Mouse (Mus musculus) brown adipose tissue, adult 24 weeks (tissue): ENCODE measurements around the gene Kcnh2. TPM values are rescaled to one million over a fixed set of nuclear protein-coding genes. Genes with fewer than 3 reads are reported as not detected.
A peak's percentile ranks its signal among the peaks of the same experiment; 100 is the strongest.

ENCODE experiments used
- H3K27ac ChIP-seq: fragments of 200-500 bp; replicated peaks from 2 replicates; pipeline ENCODE4 v1.5.1; 2012; ENCODE audit warnings: low read depth, mild to moderate bottlenecking, low read length
- H3K4me1 ChIP-seq: fragments of 200-500 bp; 2 replicates; pipeline ENCODE4 v1.6.1; 2012; ENCODE audit warnings: low read length, mixed read lengths; ENCODE audit not compliant: control insufficient read depth, insufficient read depth, insufficient read length
- H3K4me3 ChIP-seq: fragments of 200-500 bp; 2 replicates; pipeline ENCODE4 v1.5.1; 2012; ENCODE audit warnings: low read depth, mild to moderate bottlenecking, low read length, moderate library complexity; ENCODE audit not compliant: insufficient read depth
- polyA plus RNA-seq: library from polyadenylated mRNA; stranded (reverse); fragments of >200 nt; gene quantifications from 2 replicates; pipeline ENCODE4 v1.2.4, GENCODE M21; 2012; ENCODE audit not compliant: missing spikeins, insufficient read depth, insufficient read length

The Kcnh2 gene
- polyA plus RNA-seq, 1 experiment, result 1.4 TPM

DNA sequence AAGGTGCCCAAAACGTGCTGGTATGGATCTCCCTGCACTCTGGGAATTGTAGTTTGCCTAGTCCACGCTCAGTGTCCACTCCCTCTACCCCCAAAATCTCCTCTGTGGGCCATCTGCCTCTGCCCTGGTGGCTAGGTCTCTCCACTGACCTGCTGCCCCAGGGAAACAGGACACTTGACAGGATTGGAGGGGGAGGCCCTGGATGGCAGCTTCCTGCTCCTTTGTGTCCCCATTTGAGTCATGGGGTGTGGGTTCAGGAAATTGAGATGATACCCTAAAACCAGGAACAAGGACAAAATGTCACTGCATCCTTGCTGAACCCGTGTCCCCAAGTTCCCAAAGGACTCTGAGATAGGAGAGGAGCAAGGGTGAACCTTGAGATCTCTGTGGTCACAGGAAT is 12.7 kb upstream of the Kcnh2 start:
- Histone ChIP-seq H3K4me3 (no peak overlapping the region), H3K27ac (peak overlapping the region; percentile 55), H3K4me1 (peaks cover 20% of the 10 kb centered on the region)

DNA sequence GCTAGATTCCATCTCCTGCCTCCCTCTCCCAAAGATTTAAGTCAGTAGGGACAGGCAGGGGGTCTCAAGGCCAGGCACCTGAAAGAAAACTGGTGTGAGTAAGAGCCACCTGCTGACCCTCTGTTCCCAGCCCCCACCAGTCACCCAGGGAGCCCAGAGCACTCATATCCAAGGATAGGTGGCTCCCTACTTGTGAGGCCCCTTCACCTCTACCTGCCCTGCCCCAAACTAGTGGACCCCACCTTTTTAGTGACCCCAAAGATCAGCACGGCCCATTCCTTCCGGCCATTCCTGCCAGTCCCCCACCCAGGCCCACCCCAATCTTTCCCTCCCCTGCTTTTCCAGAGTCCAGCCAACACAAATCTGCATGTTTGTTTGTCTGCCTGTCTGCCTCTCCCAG is 12.1 kb upstream of the Kcnh2 start:
- Histone ChIP-seq H3K27ac (no peak overlapping the region), H3K4me3 (no peak overlapping the region), H3K4me1 (peaks cover 20% of the 10 kb centered on the region)

DNA sequence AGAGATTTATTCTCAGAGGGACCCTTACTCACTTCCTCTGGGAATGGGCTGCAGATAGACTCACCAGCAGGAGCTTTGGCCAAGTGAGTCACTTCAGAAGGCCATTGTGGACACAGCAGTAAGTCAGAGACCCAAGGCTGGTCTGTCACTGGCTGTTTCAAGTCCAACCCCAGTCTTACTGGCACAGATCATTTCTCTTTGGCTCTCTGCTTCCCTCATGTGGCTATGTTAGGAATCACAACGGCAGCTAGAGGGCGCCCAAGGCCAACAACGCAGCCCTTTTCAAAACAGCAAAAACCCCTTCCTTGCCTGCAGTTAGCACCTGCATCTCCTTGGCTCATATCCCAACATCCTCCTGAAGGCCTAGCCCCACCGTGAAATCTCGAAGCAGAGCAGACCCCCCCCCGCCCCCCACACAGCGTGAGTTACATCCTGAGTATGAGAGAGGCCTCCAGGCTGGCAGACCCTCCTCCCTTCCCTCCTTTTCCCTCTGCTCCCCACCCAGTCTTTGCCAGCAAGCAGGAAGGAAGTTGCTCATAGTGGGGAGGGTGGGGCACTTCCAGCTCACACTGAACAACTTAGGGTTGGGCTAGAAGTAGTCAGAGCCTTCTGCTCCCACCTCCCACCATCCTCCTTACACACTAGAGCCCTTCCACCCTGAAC is 9.5 kb upstream of the Kcnh2 start:
- no peak overlapping the region for H3K27ac ChIP-seq

DNA sequence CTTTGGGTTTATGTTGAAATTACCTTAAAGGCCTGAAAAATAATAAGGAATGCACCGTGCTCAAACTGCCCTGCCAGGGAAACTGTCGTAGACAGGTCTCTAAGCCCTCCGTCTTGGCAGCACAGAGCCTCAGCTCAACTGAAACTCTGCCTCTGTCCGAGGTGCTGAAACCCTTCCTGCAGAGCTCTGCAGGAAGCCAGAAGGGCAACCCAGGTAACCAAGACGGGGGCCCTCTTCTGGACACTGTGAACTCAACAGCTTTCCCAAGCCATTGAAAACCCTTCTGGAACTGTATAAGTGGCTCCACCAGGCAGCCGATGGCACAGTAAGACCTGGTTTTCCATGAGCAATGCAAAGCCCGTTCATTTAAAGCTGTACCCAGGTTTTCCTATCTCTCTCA is 6.1 kb upstream of the Kcnh2 start:
- H3K4me3 ChIP-seq, result no peak overlapping the region
- no peak overlapping the region for H3K27ac ChIP-seq
- H3K4me1 ChIP-seq, result peaks cover 6% of the 10 kb centered on the region; the same call in 1 of the 2 replicates

More for the DNA sequence above, 9.5 kb upstream of the Kcnh2 start:
- peaks cover 15% of the 10 kb centered on the region for H3K4me1 ChIP-seq
- H3K4me3 ChIP-seq, result no peak overlapping the region

DNA sequence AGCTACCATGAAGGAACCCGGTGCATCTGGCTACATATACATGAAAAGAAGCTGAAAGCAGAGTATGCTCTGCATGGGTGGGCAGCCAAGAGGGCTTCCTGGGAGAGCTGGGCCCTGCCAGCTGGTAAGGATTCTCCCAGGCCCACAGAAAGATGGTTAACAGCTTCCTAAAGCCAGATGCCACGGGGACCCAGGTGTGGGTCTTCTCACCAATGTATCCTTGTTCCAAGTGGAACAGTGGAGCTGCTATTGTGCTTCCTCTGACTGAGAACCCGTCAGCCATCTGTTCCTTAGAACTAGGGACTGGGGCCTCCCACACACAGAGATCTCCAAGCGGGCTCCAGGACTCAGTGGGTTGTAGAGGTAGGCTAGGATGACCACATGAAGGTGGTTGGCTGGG is 5.4 kb upstream of the Kcnh2 start:
- H3K4me3 ChIP-seq, result no peak overlapping the region
- no peak overlapping the region for H3K27ac ChIP-seq

DNA sequence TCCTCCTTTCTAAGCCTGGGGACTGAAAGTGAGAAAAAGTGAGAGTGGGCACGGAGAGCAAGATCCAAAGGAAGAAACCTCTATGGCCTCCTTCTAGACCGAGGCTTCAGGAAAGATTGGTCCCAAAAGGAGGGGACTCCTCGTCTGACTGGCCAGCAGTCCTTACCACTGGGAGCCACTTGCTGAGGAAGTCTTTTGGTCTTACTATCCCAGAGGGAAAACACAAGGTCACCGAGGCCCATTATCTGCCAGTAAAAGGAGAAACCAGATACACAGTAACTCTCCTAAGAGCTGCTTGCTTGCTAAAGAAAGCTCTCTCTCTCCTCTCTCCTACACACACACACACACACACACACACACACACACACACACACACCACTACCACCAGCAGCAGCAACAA is 1.9 kb upstream of the Kcnh2 start:
- H3K4me1 ChIP-seq, result peaks cover 3% of the 10 kb centered on the region

More for the DNA sequence above, 5.4 kb upstream of the Kcnh2 start:
- H3K4me1 ChIP-seq, result peaks cover 6% of the 10 kb centered on the region; the same call in 1 of the 2 replicates

DNA sequence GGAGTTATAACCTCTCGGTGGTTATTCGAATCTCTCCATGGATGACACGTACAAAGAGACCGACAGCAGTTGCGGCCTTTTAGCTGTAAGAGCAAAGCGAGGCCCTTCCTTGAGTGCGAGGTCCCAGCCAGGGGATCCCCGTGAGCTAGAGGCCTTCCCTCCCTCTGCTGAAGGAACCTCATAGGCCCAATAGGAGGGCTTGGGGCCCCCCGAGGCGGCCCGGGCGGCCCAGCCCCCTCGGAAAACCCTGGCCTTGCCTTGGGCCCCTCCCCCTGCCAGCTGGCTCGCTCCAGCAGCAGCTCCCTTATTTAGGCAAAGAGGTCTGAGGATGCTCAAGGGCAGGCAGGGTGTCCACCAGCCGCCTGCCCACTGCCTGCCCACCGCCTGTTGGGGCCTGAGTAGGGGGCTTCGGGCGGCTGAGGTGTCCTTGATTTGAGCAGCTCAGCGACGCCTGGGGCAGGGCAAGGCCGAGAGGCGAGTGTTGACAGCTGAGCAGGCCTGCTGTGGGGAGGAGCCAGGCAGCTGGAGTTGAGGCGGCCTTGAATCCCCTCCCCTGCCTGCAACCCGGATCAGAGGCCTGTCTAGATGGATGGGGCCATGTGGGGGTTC is 951 bp upstream of the Kcnh2 start:
- H3K4me1 ChIP-seq, result peaks cover 3% of the 10 kb centered on the region
- H3K27ac ChIP-seq, result no peak overlapping the region
- 0 out of 2 replicates have a peak overlapping the region, but pooled peaks have one; percentile 45 for H3K4me3 ChIP-seq

More for the DNA sequence above, 1.9 kb upstream of the Kcnh2 start:
- Histone ChIP-seq H3K27ac (no peak overlapping the region), H3K4me3 (no peak overlapping the region)

DNA sequence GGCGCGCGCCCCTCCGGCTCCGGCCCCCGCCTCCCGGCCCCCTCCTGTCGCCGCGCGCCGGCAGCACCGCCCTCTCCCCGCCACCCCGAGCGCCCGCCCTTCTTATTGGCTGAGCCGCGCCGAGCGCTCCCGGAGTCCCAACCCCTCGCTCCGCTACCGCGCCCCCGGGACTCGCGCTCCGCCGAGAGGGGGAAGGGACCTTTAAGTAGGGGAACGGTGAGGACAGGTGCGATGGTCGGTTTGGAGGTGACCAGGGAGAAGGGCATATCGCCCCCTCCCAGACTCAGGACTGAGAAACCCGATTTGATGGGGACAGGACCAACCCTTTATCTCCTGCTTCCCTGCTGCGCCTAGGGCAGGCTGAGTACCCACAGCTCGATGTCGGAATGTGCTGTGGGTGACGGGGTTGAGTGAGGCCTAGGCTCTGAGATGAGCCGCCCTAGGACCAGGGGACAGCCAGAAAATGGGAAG is 332 bp upstream of the Kcnh2 start:
- H3K27ac ChIP-seq, result no peak overlapping the region
- H3K4me1 ChIP-seq, result peaks cover 3% of the 10 kb centered on the region
- H3K4me3 ChIP-seq, result peak overlapping the region; percentile 50

DNA sequence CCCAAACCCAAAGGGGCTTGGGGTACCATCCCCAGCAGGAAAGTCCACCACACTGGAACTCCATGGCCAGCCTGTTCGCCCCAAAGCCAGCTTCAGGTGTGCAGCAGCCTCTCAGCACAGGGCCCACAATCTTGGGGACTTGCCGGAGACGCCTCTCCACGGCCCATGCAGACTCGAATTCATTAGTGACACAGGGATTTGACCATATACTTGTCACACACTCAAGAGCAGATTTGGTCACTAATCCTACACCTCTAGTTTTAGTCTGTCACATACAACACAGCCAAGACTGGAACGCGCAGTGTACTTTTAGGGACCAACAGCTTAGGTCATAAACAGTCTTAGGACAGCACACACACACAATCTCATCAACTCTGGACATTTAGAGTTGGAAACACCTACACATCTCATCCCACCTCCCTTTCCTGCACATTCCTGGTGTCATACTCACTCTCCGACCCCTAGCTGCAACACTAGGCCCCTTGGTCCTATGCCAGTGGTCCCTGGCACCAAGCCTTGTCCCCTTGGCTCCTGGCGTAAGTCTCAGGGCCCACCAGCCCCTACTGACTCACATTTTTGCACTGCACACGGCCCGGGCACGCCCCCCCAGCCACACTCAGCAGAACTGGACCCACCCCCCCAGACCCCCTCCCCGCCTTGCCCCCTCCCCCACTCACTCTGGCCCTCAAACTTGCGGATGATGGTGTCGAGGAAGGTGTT is 713 bp downstream of the Kcnh2 start:
- H3K4me1 ChIP-seq, result peaks cover 3% of the 10 kb centered on the region
- no peak overlapping the region for H3K27ac ChIP-seq

DNA sequence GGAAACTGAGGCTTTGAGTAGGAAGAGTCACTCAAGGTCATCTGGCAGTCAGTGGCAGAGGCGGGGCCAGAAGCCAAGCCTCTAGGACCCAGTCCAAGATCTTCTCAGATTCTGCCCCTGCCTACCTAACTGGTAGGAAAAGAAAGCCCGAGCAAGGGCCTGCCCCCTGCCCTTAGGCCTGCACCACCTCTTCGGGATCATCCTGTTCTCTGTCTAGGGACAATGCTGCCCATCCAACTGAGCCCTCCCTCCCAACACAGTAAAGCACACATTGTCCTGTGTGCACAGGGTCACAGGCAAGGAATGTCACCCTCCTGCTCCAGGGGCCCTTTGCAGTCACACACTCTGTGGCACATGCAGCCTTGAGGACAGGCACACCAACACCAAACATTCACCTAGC is 1.3 kb downstream of the Kcnh2 start:
- H3K27ac ChIP-seq, result no peak overlapping the region
- no peak overlapping the region for H3K4me3 ChIP-seq
- H3K4me1 ChIP-seq, result peaks cover 3% of the 10 kb centered on the region

More for the DNA sequence above, 713 bp downstream of the Kcnh2 start:
- H3K4me3 ChIP-seq, result no peak overlapping the region; the same call in 1 of the 2 replicates

DNA sequence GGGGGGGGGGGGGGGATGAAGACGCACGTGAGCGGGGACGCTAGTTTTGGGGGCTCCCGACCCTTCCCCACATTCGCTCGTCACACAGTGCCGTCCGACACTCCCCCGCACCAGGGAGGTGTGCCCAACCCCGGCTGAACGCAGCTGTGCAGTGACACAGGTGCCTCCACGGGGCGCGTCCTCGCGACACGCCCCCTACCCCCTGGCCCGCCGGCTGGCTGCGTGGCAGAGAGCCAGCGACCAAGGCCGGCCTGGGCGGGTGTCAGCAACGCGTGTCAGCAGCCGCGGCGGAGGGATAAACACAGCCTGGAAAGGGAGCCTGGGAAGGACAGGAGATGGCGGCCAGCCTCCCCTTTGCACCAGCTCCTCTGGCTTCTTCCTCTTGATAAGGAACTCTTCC is 2.9 kb downstream of the Kcnh2 start:
- H3K4me1 ChIP-seq, result peaks cover 3% of the 10 kb centered on the region
- H3K27ac ChIP-seq, result no peak overlapping the region
- H3K4me3 ChIP-seq, result peak overlapping the region; percentile 51

DNA sequence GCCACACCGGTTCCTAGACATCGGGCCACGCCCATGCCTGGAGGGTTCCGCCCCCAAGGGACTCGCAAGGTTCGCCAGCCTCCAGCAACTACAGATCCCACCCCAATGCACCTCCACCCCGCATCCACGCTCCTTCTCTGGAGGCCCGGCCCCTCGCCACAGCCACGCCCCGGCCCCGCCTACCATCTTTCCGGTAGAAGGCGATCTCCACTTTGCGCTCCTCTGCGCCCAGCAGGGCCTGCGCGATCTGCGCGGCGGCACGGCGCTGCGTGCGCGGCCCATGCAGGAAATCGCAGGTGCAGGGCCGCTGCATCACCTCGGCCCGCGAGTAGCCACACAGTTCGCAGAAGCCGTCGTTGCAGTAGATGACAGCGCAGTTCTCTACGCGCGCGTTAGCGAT is 3.3 kb downstream of the Kcnh2 start:
- Histone ChIP-seq H3K4me1 (peaks cover 3% of the 10 kb centered on the region), H3K27ac (no peak overlapping the region)

DNA sequence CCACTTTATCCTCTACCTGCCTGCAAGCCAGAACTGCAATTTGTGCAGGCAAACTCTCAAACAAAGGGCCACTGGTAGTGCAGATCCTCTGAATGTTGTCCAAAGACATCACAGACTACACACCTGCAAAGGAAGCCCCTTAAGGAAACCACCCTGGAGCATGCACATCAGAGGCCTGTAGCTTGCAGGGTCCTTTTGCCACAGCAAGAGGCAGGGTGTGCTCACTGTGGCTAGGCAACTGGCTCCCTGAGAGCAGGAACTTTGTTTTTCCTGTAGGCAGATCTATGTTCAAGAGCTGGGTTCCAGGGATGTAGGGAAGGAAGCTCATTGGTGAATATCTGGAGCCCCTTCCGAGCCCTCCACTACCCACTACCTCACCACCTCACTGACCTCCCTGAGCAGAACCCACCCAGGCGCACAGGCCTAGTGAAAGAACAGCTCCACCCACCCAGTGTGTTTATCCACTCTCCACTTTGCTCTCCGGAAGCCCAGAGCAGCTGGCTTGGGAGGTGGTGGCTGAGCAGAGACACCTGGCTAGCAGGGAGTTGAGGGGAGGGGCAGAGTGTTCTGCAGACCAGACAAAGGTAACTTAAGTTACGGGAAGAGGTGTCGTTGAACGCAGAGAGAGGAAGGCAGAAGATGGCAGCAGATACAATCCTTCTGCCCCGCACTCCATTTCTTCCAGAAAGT is 4.1 kb downstream of the Kcnh2 start:
- Histone ChIP-seq H3K27ac (no peak overlapping the region), H3K4me1 (peaks cover 3% of the 10 kb centered on the region), H3K4me3 (no peak overlapping the region)

More for the DNA sequence above, 3.3 kb downstream of the Kcnh2 start:
- H3K4me3 ChIP-seq, result peak overlapping the region; percentile 51

DNA sequence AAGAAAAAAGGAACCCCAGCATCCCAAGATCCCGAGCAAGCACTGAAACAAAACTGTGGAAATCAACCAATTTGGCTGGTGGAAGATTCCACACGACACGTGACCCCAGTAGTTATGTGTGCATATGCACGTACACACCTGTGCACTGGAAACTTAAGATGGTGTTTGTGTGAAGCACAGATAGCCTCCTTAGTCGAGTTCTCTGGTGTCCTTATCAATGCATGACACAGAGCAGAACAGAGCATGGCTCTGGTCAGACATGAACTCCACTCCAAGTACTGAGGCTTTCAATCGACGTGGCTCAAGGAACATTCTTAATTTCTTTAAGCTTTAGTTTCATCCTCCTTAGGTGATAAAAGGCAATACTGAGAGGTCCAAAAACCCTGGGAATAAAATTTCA is 5.1 kb downstream of the Kcnh2 start:
- peaks cover 3% of the 10 kb centered on the region for H3K4me1 ChIP-seq
- H3K27ac ChIP-seq, result no peak overlapping the region
- H3K4me3 ChIP-seq, result no peak overlapping the region

DNA sequence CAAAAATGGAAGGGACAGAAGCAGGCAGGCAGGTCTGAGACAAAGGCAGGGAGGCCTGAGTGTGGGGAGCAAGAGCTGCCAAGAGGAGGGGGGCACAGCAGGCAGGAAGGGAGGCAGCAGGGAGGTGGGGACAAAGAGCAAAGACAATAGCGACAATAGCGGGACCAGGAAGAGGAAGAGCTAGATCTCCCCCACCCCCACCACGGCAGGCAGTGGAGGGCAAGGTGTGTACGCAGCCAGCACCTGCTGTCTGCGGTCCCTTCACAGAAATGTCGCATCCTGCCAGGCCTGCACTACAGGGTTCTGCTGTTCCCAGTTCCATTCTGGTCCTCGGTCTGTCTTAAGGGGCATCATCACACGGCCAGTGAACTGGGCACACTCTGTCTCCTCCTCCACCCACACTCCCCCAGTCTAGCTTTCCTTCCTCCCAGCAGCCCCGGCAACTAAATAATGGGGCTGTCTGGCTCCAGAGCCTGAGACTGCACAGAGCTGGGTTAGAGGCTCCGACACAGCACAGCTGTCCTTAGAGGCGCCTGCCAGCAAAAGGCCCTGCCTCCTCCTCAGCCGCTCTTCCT is 6.8 kb downstream of the Kcnh2 start:
- Histone ChIP-seq H3K27ac (no peak overlapping the region), H3K4me3 (no peak overlapping the region), H3K4me1 (peaks cover 3% of the 10 kb centered on the region)
